Mouse (Mus musculus): ENCODE data around the gene Adamts2. TPM values are rescaled to one million over a fixed set of nuclear protein-coding genes. Genes with fewer than 3 reads are reported as not detected.

Gene Adamts2
- polyA plus RNA-seq (2012; rRNA removed): 3.0 and 3.2 TPM in 2 replicates

DNA sequence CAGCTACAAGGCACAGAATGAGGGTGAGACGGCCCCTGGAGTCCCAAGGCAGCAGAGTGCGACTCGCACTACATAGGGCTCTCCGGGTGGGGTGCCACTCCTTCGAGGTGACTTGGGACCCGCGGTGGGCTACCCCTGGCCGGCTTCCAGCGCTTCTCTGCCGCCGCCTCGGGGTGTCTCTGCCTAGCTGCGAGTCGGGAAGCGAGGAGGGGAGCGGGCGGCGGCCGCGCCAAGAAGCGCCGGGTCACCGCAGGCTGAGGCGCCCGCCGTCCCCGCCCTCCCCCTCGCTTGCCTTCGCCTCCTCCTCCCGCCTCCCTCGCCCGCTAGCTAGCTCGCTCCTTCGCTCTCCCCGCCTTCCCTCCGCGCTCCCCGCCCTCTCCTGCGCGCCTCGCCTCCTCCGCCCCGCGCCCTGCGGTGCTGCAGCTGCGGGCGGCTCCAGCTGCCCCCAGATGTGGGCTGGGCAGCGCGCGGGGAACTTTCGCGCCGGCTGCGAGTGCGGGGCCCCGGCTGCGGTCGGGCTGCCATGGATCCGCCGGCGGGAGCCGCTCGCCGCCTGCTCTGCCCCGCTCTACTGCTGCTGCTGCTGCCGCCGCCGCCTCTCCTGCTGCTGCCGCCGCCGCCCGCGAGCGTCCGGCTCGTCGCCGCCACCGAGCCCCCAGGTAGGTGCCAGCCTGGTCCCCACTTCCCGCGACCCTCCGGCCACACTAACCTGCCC, at the start of gene Adamts2:
Adamts2 (plus strand) TSS at position 444 of the 715 bp plus-strand sequence.
- Histone ChIP-seq H3K36me3 (ENCODE audit: control insufficient read depth, insufficient read depth, low read length) (no peaks in the 10 kb centered on the region), H3K4me1 (ENCODE audit: control insufficient read depth, insufficient read depth, low read length) (no peaks in the 10 kb centered on the region; the same call in none of the 2 replicates), H3K27me3 (ENCODE audit: control insufficient read depth, insufficient read depth, low read length) (no peaks in the 10 kb centered on the region), H3K27ac (ENCODE audit: control insufficient read depth, insufficient read depth, low read depth, low read length) (no peak within 1 kb of the TSS), H3K4me3 (ENCODE audit: control insufficient read depth, low read depth, low read length) (peak within 1 kb of the TSS; percentile 60)
- no peak for TF ChIP-seq POLR2A (IDR thresholded peaks at IDR 0.05; ENCODE audit: control insufficient read depth, low read depth, low read length)
- TF ChIP-seq CTCF (IDR thresholded peaks at IDR 0.05; ENCODE audit: control insufficient read depth, insufficient read depth, insufficient replicate concordance, low read depth, low read length): no peak

DNA sequence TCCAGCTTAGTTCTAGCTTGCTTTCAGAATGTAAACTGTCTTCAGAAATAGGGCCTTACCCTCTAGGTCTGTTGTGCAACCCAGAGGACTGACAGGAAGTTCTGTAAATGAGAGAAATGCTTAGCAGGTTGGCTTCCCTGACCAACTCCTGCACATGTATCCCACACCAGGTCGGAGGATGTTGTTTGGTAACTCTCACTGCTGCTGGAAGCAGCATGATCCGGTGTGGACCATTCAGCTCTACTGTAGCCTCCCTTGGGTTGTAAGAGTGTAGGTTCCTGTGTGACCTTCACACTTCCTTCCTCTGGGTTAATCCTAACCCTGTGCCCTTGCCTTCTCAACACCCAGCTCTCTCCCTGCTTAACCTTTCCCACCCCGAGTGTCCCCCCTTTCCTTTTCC, 44.8 kb upstream of the Adamts2 start:
- H3K4me1 ChIP-seq (ENCODE audit: control insufficient read depth, insufficient read depth, low read length): peaks cover 3% of the 10 kb centered on the region
- no peak for TF ChIP-seq CTCF (IDR thresholded peaks at IDR 0.05; ENCODE audit: control insufficient read depth, insufficient read depth, insufficient replicate concordance, low read depth, low read length)
- TF ChIP-seq POLR2A (IDR thresholded peaks at IDR 0.05; ENCODE audit: control insufficient read depth, low read depth, low read length): no peak
- H3K27me3 ChIP-seq (ENCODE audit: control insufficient read depth, insufficient read depth, low read length): no peaks in the 10 kb centered on the region
- no peak overlapping the region for H3K27ac ChIP-seq (ENCODE audit: control insufficient read depth, insufficient read depth, low read depth, low read length)
- no peaks in the 10 kb centered on the region for H3K36me3 ChIP-seq (ENCODE audit: control insufficient read depth, insufficient read depth, low read length)
- H3K4me3 ChIP-seq (ENCODE audit: control insufficient read depth, low read depth, low read length): no peak overlapping the region

DNA sequence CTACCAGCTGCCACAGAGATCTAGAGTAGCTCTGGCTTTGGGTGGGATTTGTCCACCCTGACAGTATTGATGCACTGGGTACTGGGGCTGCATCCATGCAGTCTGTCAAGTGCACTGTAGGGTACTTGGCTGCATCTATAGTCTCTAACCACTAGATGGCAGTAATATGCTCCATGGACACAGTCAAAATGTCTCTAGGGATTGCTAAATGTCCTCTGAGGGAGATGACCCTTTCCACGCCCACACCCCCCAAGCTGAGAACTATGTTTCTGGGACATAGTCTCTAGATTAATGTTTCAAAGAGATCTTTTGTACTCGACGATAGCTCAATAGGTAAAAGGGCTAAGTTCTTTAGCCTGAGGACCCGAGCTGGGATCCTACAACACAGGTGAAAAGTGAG, 42.8 kb upstream of the Adamts2 start:
- Histone ChIP-seq H3K27me3 (ENCODE audit: control insufficient read depth, insufficient read depth, low read length) (no peaks in the 10 kb centered on the region), H3K4me1 (ENCODE audit: control insufficient read depth, insufficient read depth, low read length) (peaks cover 3% of the 10 kb centered on the region), H3K27ac (ENCODE audit: control insufficient read depth, insufficient read depth, low read depth, low read length) (no peak overlapping the region), H3K36me3 (ENCODE audit: control insufficient read depth, insufficient read depth, low read length) (no peaks in the 10 kb centered on the region), H3K4me3 (ENCODE audit: control insufficient read depth, low read depth, low read length) (no peak overlapping the region; the same call in 1 of the 2 replicates)
- TF ChIP-seq POLR2A (IDR thresholded peaks at IDR 0.05; ENCODE audit: control insufficient read depth, low read depth, low read length) (no peak), CTCF (IDR thresholded peaks at IDR 0.05; ENCODE audit: control insufficient read depth, insufficient read depth, insufficient replicate concordance, low read depth, low read length) (peak; percentile 49; the same call in 1 of the 2 replicates)

DNA sequence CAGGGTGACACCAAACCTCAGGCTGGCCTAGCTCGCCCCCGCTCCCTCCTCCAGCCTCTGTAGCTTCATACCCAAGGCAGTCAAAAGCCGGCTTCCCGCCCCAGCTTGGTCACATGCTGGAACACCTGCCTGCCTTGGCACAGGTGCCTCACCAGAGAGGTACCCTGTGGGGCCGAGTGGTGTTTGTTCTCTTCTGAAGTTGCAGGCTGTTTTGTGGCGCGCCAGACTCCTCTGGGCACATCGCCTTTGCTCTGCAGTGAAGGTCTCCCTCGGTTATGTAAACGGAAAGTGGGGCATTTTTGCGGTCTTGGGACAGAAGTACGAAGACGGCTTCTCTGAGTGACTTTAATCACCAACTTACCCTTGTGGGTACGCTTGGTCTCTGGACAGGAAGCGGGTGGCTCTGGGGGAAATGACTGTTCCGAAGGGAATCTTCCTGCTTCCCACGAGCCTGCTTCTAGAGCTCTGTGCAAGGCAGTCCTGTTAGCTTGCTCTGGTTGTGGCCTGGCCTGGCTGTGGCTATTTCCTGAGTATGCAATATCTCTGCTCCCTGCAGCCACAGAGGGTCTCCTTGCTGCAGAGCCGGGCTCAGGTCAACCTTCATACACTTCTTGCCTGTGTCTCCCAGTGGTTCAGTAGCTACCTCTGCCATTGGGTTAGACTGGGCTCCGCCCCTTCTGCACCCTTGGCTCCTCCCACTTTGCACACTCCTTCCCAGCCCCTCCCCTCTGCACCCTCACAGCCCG, 36.2 kb upstream of the Adamts2 start:
- peak overlapping the region; percentile 1; the same call in 1 of the 2 replicates for H3K4me3 ChIP-seq (ENCODE audit: control insufficient read depth, low read depth, low read length)
- TF ChIP-seq POLR2A (IDR thresholded peaks at IDR 0.05; ENCODE audit: control insufficient read depth, low read depth, low read length) (no peak), CTCF (IDR thresholded peaks at IDR 0.05; ENCODE audit: control insufficient read depth, insufficient read depth, insufficient replicate concordance, low read depth, low read length) (no peak)

DNA sequence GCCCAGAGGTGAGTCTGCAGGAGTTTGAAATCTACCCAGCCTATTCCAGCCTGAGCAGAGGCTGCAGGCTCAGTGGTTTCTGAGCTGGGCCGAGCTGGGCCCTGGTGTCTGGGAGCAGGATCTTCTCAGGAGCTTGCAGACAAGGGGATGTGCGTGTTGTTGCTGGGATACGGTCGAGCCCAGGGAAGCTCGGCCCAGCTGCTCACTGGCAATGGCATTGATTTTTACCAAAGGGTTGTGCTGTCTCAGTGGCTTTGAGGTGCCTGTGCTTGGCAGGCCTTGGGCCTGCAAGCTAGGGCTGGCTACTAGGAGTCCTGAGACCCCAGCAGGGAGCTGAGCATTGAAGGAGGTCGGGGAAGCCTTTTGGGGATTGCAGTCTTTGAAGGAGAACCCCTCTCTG, 30.4 kb upstream of the Adamts2 start:
- no peak for TF ChIP-seq CTCF (IDR thresholded peaks at IDR 0.05; ENCODE audit: control insufficient read depth, insufficient read depth, insufficient replicate concordance, low read depth, low read length)
- TF ChIP-seq POLR2A (IDR thresholded peaks at IDR 0.05; ENCODE audit: control insufficient read depth, low read depth, low read length): no peak
- Histone ChIP-seq H3K27me3 (ENCODE audit: control insufficient read depth, insufficient read depth, low read length) (no peaks in the 10 kb centered on the region), H3K36me3 (ENCODE audit: control insufficient read depth, insufficient read depth, low read length) (no peaks in the 10 kb centered on the region), H3K4me3 (ENCODE audit: control insufficient read depth, low read depth, low read length) (no peak overlapping the region), H3K27ac (ENCODE audit: control insufficient read depth, insufficient read depth, low read depth, low read length) (no peak overlapping the region), H3K4me1 (ENCODE audit: control insufficient read depth, insufficient read depth, low read length) (peaks cover 5% of the 10 kb centered on the region; the same call in 1 of the 2 replicates)

More for the DNA sequence above, 36.2 kb upstream of the Adamts2 start:
- Histone ChIP-seq H3K27ac (ENCODE audit: control insufficient read depth, insufficient read depth, low read depth, low read length) (no peak overlapping the region), H3K27me3 (ENCODE audit: control insufficient read depth, insufficient read depth, low read length) (no peaks in the 10 kb centered on the region), H3K4me1 (ENCODE audit: control insufficient read depth, insufficient read depth, low read length) (peaks cover 5% of the 10 kb centered on the region; the same call in 1 of the 2 replicates), H3K36me3 (ENCODE audit: control insufficient read depth, insufficient read depth, low read length) (no peaks in the 10 kb centered on the region)

DNA sequence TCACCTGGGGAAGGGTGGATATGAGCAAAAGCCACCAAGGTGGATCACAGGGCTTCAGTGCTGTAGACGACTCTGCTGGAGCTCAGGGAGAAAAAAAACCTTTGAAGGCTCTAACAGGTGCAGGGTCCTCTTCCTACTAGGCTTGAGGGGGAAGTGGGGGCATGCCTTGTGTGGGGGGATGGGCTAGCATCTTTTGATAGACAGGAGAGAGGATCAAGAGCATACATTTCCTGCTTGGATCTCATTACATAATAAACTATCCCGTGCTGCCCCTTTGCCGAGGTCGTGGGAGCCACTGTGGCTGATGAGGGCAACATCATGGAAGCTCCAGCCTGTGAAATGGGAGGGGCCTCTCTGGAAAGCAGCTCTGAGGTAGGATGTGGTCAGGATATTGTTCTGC, 25.4 kb upstream of the Adamts2 start:
- Histone ChIP-seq H3K4me1 (ENCODE audit: control insufficient read depth, insufficient read depth, low read length) (peaks cover 5% of the 10 kb centered on the region; the same call in 1 of the 2 replicates), H3K36me3 (ENCODE audit: control insufficient read depth, insufficient read depth, low read length) (no peaks in the 10 kb centered on the region), H3K4me3 (ENCODE audit: control insufficient read depth, low read depth, low read length) (peak overlapping the region; percentile 75), H3K27me3 (ENCODE audit: control insufficient read depth, insufficient read depth, low read length) (no peaks in the 10 kb centered on the region), H3K27ac (ENCODE audit: control insufficient read depth, insufficient read depth, low read depth, low read length) (no peak overlapping the region)
- no peak for TF ChIP-seq POLR2A (IDR thresholded peaks at IDR 0.05; ENCODE audit: control insufficient read depth, low read depth, low read length)
- no peak for TF ChIP-seq CTCF (IDR thresholded peaks at IDR 0.05; ENCODE audit: control insufficient read depth, insufficient read depth, insufficient replicate concordance, low read depth, low read length)

DNA sequence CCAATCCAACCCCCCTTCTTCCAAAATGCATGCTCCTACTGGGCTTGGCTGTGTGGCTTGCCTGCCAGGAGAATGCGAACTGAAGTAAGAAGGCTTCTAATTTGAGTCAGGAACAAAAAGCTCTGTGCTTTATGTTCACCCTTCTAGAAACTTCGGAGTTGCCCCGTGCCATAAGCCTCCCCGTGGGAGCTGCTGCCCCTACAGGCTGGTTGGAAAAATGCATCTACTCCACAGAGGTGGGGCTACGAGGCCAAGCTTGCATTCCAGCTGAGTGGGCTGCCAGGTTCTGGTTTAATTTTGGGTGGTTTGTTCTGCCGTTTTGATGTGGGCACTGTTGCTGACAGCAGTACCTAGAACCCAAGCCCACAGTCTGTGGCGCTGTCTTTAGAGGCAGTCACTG, 14.9 kb upstream of the Adamts2 start:
- no peak overlapping the region for H3K27ac ChIP-seq (ENCODE audit: control insufficient read depth, insufficient read depth, low read depth, low read length)
- H3K4me3 ChIP-seq (ENCODE audit: control insufficient read depth, low read depth, low read length): no peak overlapping the region
- TF ChIP-seq POLR2A (IDR thresholded peaks at IDR 0.05; ENCODE audit: control insufficient read depth, low read depth, low read length) (no peak), CTCF (IDR thresholded peaks at IDR 0.05; ENCODE audit: control insufficient read depth, insufficient read depth, insufficient replicate concordance, low read depth, low read length) (peak; percentile 63; the same call in 1 of the 2 replicates)
- H3K36me3 ChIP-seq (ENCODE audit: control insufficient read depth, insufficient read depth, low read length): no peaks in the 10 kb centered on the region
- no peaks in the 10 kb centered on the region for H3K27me3 ChIP-seq (ENCODE audit: control insufficient read depth, insufficient read depth, low read length)
- no peaks in the 10 kb centered on the region; the same call in 1 of the 2 replicates for H3K4me1 ChIP-seq (ENCODE audit: control insufficient read depth, insufficient read depth, low read length)
